Mouse (Mus musculus) hindbrain, embryonic 13.5 days (tissue): Measurements from ENCODE around the gene Il17re. TPM values are rescaled to one million over a fixed set of nuclear protein-coding genes. Genes with fewer than 3 reads are reported as not detected.
A peak's percentile ranks its signal among the peaks of the same experiment; 100 is the strongest.

Experiments
- ATAC-seq: fragments of 200-750 bp; cut with Nextera tagmentation; 2 replicates; pipeline ENCODE4 v1.8.0; 2017; ENCODE audit warnings: moderate TSS enrichment; ENCODE audit not compliant: low FRiP score
- H3K27ac ChIP-seq: fragments of 300-500 bp; sonication (generic); 2 replicates; pipeline ENCODE4 v1.5.1; 2015; ENCODE audit warnings: inconsistent platforms, mild to moderate bottlenecking, moderate library complexity
- H3K27me3 ChIP-seq: fragments of 300-500 bp; sonication (generic); 2 replicates; pipeline ENCODE4 v1.6.1; 2015; ENCODE audit warnings: mild to moderate bottlenecking, inconsistent platforms
- H3K36me3 ChIP-seq: fragments of 300-500 bp; sonication (generic); 2 replicates; pipeline ENCODE4 v1.6.1; 2015; ENCODE audit warnings: mild to moderate bottlenecking, inconsistent platforms
- H3K4me1 ChIP-seq: fragments of 300-500 bp; sonication (generic); replicated peaks from 2 replicates; pipeline ENCODE4 v1.6.1; 2015; ENCODE audit warnings: inconsistent platforms
- H3K4me2 ChIP-seq: fragments of 300-500 bp; sonication (generic); 2 replicates; pipeline ENCODE4 v1.6.1; 2015; ENCODE audit warnings: inconsistent platforms, mild to moderate bottlenecking, moderate library complexity
- H3K4me3 ChIP-seq: fragments of 300-500 bp; sonication (generic); 2 replicates; pipeline ENCODE4 v1.5.1; 2015; ENCODE audit warnings: mild to moderate bottlenecking, inconsistent platforms
- H3K9ac ChIP-seq: fragments of 300-500 bp; sonication (generic); 2 replicates; pipeline ENCODE4 v1.6.1; 2015; ENCODE audit warnings: mild to moderate bottlenecking, inconsistent platforms
- H3K9me3 ChIP-seq: fragments of 300-500 bp; sonication (generic); 2 replicates; pipeline ENCODE4 v1.6.1; 2016; ENCODE audit warnings: inconsistent platforms
- WGBS: fragments of 180-500 bp; shearing (Covaris S2); methylation state at CpG from one replicate; pipeline ENCODE4 v1.1.7; 2015; 5-methylcytosine and 5-hydroxymethylcytosine counted together
- polyA plus RNA-seq: library from polyadenylated mRNA; unstranded; fragments of >200 nt; fragmentation: Nextera tagmentation; extraction: Ambion mirVana; gene quantifications from 2 replicates; pipeline ENCODE4 v1.2.1, GENCODE M21; 2015

Gene Il17re
- polyA plus RNA-seq, result 0.09 and 0.17 TPM in 2 replicates

DNA sequence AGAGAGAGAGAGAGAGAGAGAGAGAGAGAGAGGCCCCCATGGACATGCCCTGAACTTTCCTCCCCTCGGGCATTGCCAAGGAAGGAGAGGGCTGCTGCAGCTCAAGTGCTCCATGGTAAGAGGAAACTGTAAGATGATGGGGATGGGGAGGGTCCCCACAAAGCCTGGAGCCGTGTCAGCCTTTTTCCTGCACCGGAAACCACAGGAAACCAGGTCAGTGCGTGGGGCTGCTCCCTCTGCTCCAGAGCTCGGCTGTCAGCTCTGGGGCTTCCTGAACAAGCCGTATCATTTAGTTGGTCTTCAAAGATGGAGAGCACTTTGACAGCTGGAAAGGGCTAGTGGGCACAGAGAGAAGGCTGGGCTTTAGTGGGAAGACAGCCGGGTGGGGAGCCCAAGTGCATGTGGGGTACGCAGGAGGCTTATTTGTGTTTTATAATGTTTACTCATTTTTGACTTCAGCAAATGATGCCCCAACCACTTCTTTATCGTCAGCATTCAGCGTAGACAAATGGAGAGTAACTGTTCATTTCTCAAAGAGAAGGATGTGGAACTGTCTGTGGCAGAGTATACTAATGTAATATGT lies at the start of gene Il17re:
TSS of gene Il17re (plus strand) at position 533 of the 583 bp plus-strand sequence.
- Histone ChIP-seq H3K9ac (no peak within 1 kb of the TSS), H3K27ac (no peak within 1 kb of the TSS), H3K9me3 (no peaks in the 10 kb centered on the region), H3K27me3 (0 out of 2 replicates have a peak, but pooled peaks cover 13% of the 10 kb centered on the region), H3K4me1 (no peaks in the 10 kb centered on the region), H3K4me2 (no peak within 1 kb of the TSS), H3K4me3 (no peak within 1 kb of the TSS), H3K36me3 (no peaks in the 10 kb centered on the region)
- no peak for ATAC-seq
- 77% methylated on average over 10 of the region's 10 CpGs for WGBS

DNA sequence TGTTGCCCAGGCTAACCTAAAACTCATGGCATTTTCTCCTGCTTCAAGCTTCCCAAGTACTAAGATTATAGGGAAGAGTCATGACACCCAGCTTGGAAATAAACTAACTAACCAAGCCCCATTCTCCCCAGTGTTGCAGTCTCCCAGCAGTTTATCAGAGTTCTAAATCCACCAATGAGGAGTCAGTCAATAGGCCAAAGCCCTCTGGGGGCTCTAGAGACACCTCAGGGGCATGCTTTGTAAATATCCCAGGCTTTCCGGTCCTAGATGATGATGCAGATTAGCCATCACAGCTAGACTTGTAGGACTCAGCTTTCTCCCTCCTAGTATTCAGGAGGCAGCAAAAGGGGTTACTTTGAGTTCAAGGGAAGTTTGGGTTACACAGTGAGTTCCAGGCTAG lies 48.3 kb upstream of the Il17re start:
- Histone ChIP-seq H3K36me3 (peaks cover 79% of the 10 kb centered on the region), H3K9ac (no peak overlapping the region), H3K4me2 (no peak overlapping the region), H3K9me3 (no peaks in the 10 kb centered on the region), H3K4me1 (no peaks in the 10 kb centered on the region), H3K27ac (no peak overlapping the region), H3K27me3 (no peaks in the 10 kb centered on the region), H3K4me3 (no peak overlapping the region)
- WGBS, result 76% methylated on average over 1 of the region's 1 CpGs
- ATAC-seq, result no peak

DNA sequence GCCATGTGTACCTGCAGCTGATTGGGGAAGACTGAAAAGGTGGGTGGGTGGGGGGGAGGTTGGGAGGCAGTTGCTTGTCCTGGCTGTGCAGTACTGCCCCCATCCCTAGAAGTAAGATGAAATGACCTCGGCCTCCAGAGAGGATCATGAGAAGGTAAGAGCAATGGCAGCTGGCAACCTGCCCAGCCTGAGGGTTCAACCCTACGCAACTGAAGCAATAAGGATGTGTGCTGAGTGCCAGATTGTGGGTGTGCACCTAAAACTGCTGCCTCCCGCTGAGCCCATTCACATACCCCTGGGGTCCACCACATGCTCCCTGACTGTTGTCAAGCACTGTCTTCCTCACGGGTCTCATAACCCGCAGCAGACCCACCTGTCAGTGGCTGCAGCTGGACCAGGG lies 41.9 kb upstream of the Il17re start:
- ATAC-seq, result no peak
- 82% methylated on average over 5 of the region's 5 CpGs for WGBS

DNA sequence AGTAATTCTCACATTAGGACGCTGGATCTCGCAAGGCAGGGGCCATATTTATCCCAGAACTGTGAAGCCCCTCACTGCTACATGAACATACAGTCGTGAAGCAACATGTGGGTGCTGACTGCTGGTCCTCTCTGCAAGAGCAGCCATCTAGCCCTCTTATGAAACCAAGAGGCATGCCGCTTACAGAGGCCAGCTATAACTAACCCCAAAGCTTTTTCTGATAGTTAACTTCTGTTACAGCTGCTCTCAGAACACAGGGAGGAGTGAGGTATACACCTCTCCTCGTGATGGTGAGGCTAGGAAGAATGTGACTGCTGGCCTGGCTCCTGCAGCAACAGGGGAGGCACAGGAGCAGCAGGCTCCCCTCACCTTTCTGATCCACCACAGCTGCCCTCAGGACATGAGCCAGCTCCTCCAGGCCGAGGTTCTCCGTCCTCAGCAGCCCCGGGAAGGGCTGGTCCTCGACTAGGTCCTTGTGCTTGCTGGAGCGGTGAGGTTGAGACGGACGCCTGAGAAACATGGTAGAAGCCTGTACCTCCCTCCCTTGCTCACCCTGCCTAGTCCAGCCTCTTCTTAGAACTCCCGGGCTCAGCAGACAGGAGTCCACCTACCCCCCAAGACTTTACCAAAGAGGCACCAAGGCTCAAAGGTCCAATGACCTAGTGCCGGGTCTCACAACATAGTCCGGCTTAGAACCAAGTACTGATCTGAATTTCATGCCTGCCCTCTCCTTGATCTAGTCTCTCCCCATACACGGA lies 39.7 kb upstream of the Il17re start:
- Histone ChIP-seq H3K4me2 (peak overlapping the region; percentile 96), H3K27ac (peak overlapping the region; percentile 36; the same call in 1 of the 2 replicates)
- 15% methylated on average over 16 of the region's 16 CpGs for WGBS

More for the DNA sequence above, 41.9 kb upstream of the Il17re start:
- Histone ChIP-seq H3K9ac (no peak overlapping the region), H3K4me2 (no peak overlapping the region), H3K9me3 (no peaks in the 10 kb centered on the region), H3K27me3 (no peaks in the 10 kb centered on the region), H3K4me1 (peaks cover 23% of the 10 kb centered on the region), H3K27ac (no peak overlapping the region), H3K4me3 (no peak overlapping the region), H3K36me3 (peaks cover 49% of the 10 kb centered on the region)

DNA sequence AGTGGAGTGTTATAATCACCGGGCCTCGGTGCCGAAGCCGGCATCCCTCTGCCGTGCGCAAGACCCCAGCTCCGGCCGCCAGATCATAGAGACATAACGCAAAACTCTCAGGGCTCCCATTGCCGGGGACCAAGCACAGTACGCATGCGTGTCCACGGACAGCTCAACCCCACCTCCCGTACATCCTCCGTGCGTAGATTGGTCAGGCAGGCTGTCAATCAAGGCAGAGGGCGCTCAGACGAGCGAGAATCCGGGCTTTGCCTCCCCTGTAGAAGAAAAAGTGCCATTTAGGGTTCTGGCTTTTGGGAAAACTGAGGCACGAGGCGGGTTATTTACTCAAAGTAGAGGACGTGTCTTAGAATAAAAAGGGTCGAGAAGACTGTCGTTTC lies 39.1 kb upstream of the Il17re start, which contains the start of gene Rpusd3:
TSS of gene Rpusd3 (minus strand) at position 142 of the 389 bp plus-strand sequence.
- peaks cover 23% of the 10 kb centered on the region for H3K4me1 ChIP-seq
- peak; percentile 98 for ATAC-seq
- peak within 1 kb of the TSS; percentile 84 for H3K9ac ChIP-seq
- H3K27me3 ChIP-seq, result no peaks in the 10 kb centered on the region
- under 1% methylated on average over 25 of the region's 25 CpGs for WGBS
- peak within 1 kb of the TSS; percentile 96 for H3K4me2 ChIP-seq
- H3K4me3 ChIP-seq, result peak within 1 kb of the TSS; percentile 65
- H3K36me3 ChIP-seq, result peaks cover 29% of the 10 kb centered on the region
- no peaks in the 10 kb centered on the region for H3K9me3 ChIP-seq
- H3K27ac ChIP-seq, result peak within 1 kb of the TSS; percentile 36; the same call in 1 of the 2 replicates

More for the DNA sequence above, 39.7 kb upstream of the Il17re start:
- peak; percentile 77 for ATAC-seq
- peak overlapping the region; percentile 65 for H3K4me3 ChIP-seq
- H3K9ac ChIP-seq, result peak overlapping the region; percentile 84
- H3K27me3 ChIP-seq, result no peaks in the 10 kb centered on the region
- H3K4me1 ChIP-seq, result peaks cover 23% of the 10 kb centered on the region
- H3K36me3 ChIP-seq, result peaks cover 35% of the 10 kb centered on the region
- H3K9me3 ChIP-seq, result no peaks in the 10 kb centered on the region

DNA sequence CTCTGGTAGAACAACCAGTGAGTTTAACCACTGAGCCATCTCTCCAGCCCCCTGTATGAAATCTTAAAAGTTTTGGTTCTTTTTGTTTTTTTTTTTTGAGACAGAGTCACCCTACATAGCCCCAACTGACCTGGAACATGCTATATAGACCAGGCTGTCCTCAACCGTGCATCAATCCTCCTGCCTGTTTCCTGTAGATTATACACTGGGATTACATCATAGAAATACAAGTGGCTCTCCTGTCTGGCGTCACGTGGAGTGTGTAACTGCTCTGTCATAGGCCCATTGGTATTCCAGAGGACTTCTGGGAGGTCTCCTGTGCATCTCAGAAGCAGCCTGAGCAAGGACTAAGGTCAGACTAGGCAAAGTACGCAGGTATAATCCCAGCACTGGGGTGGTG lies 35.3 kb upstream of the Il17re start:
- no peaks in the 10 kb centered on the region for H3K27me3 ChIP-seq
- ATAC-seq, result no peak
- no peak overlapping the region for H3K4me3 ChIP-seq
- 82% methylated on average over 4 of the region's 4 CpGs for WGBS
- no peaks in the 10 kb centered on the region for H3K9me3 ChIP-seq
- no peak overlapping the region for H3K27ac ChIP-seq
- H3K4me1 ChIP-seq, result peaks cover 10% of the 10 kb centered on the region
- no peaks in the 10 kb centered on the region for H3K36me3 ChIP-seq
- no peak overlapping the region for H3K9ac ChIP-seq
- H3K4me2 ChIP-seq, result no peak overlapping the region

DNA sequence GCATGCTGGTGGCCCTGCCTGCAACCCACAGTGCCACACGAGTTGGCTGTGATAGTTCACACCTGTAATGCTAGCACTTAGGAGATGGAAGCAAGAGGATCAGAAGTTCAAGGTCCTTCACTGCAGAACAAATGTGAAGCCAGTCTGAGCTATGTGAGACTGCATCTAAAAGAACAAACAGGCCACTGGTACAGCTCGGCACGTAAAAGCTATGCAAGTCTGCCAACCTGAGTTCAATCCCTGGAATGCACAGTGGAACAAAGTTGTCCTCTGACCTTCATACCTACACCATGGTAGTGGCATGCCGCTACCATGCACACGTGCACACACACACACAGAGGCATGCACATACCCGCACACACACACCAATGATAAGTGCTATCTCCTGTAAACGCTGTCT lies 34.1 kb upstream of the Il17re start:
- Histone ChIP-seq H3K27me3 (no peaks in the 10 kb centered on the region), H3K9me3 (no peaks in the 10 kb centered on the region), H3K4me1 (0 out of 2 replicates have a peak, but pooled peaks cover 3% of the 10 kb centered on the region), H3K9ac (no peak overlapping the region), H3K36me3 (no peaks in the 10 kb centered on the region), H3K4me2 (no peak overlapping the region), H3K4me3 (no peak overlapping the region), H3K27ac (no peak overlapping the region)
- 87% methylated on average over 7 of the region's 7 CpGs for WGBS
- ATAC-seq, result no peak

DNA sequence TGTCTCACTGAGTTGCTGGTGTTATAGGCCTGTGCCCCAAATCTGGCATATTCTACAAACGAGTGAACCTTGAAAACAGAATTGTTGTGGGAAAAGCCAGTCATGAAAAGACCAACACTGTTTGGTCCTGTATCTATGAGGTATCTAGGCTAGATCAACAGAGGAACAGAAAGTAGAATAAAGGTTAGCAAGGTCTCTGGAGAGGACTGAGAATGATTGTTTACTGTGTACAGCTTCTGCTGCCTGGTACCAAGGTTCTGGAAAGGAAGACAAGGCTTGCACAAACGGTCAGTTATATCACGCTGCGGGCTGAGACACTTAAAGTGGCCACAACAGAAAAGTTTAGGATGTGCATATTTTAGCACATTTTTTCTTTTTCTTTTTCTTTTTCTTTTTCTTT lies 31.6 kb upstream of the Il17re start:
- ATAC-seq, result no peak
- 94% methylated on average over 4 of the region's 4 CpGs for WGBS
- Histone ChIP-seq H3K27ac (no peak overlapping the region), H3K4me1 (no peaks in the 10 kb centered on the region), H3K9ac (no peak overlapping the region), H3K27me3 (no peaks in the 10 kb centered on the region), H3K4me3 (no peak overlapping the region), H3K9me3 (no peaks in the 10 kb centered on the region), H3K36me3 (no peaks in the 10 kb centered on the region), H3K4me2 (no peak overlapping the region)

DNA sequence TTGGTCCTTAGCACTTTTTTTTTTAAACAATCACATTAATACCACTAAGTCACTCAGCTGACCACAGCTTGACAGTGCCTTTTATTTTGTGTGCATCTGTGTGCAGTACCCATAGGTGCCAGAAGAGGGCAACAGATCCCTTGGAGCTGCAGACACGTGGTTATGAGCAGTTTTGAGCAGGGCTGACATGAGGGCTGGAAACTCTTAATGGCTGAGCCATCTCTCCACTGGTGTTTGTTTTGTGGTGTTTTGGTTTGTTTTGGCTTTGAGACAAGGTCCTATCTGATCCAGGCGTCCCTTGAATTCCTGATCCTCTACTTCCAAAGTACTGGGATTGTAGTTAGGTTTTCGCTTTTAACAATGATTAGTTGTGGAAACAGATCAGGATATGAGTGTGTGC lies 30.9 kb upstream of the Il17re start:
- H3K27ac ChIP-seq, result no peak overlapping the region
- H3K36me3 ChIP-seq, result no peaks in the 10 kb centered on the region
- no peaks in the 10 kb centered on the region for H3K9me3 ChIP-seq
- WGBS, result 64% methylated on average over 3 of the region's 3 CpGs
- no peak overlapping the region for H3K4me2 ChIP-seq
- no peak overlapping the region for H3K4me3 ChIP-seq
- H3K4me1 ChIP-seq, result no peaks in the 10 kb centered on the region
- ATAC-seq, result no peak
- no peaks in the 10 kb centered on the region for H3K27me3 ChIP-seq
- H3K9ac ChIP-seq, result no peak overlapping the region

DNA sequence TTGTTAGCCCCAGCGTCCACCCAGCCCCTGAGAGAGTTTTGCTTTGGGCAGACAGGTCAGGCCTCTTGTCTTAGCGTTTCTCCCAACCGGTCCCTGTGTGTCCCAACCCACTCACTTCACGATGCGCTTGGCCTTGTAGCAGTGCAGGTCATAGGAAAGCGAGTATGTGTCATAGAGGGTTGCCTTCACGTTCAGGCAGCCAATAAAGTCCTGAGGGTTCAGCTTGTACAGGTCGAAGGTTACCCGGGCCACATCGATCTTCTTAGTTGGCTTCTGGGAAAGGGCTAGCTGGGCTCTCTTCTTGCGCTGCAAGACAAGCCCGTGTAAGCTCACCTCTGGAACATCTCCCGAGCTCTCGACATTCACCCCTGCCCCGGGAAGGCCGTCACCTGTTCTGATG lies 30.3 kb upstream of the Il17re start:
- WGBS, result 96% methylated on average over 16 of the region's 16 CpGs
- no peaks in the 10 kb centered on the region for H3K9me3 ChIP-seq
- H3K36me3 ChIP-seq, result no peaks in the 10 kb centered on the region
- H3K4me3 ChIP-seq, result no peak overlapping the region
- H3K27me3 ChIP-seq, result no peaks in the 10 kb centered on the region
- H3K4me1 ChIP-seq, result no peaks in the 10 kb centered on the region
- no peak overlapping the region for H3K27ac ChIP-seq
- ATAC-seq, result no peak
- H3K4me2 ChIP-seq, result no peak overlapping the region
- H3K9ac ChIP-seq, result no peak overlapping the region

DNA sequence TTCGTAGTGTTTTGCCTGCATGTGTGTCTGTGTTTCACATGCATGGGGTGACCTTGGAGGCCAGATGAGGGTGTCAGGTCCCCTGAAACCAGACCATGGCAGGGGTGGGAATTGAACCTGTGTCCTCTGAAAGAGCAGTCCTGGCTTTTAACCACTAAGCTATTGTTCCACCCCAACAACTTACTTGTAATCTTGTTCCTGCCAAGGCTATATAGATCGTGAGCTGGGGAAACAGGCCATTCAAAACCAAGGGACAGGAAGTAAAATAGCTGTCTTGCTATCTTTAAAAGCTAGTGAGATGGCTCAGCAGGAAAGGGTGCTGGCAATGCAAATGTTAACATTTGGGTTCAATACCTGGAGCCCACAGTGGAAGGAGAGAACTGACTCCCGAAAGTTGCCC lies 28.3 kb upstream of the Il17re start:
- no peak for ATAC-seq

DNA sequence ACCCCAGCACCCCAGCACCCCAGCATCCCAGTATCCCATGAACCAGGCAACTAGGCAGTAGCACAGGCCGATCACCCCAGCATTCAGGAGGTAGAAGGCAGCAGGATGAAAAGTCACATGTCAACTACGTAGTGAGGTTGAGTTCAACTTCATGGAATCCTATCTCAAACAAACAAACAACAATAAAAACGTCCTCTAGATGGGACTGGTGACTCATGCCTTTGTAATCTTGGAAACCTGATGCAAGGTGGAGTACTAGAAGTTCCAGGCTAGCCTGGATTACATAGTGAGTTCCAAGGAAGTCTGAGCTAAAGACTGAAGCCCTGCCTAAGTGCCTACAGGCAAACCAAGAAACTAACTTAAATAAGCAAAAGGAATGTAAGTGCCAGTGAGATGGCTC lies 27.4 kb upstream of the Il17re start:
- Histone ChIP-seq H3K4me1 (no peaks in the 10 kb centered on the region), H3K27ac (no peak overlapping the region), H3K9me3 (no peaks in the 10 kb centered on the region), H3K9ac (no peak overlapping the region), H3K4me3 (no peak overlapping the region), H3K36me3 (no peaks in the 10 kb centered on the region), H3K27me3 (no peaks in the 10 kb centered on the region), H3K4me2 (no peak overlapping the region)
- 70% methylated on average over 3 of the region's 3 CpGs for WGBS
- no peak for ATAC-seq

More for the DNA sequence above, 28.3 kb upstream of the Il17re start:
- no peaks in the 10 kb centered on the region for H3K36me3 ChIP-seq
- no peak overlapping the region for H3K9ac ChIP-seq
- no peaks in the 10 kb centered on the region for H3K27me3 ChIP-seq
- no peak overlapping the region for H3K27ac ChIP-seq
- WGBS, result 84% methylated on average over 3 of the region's 3 CpGs
- H3K4me3 ChIP-seq, result no peak overlapping the region
- no peaks in the 10 kb centered on the region for H3K9me3 ChIP-seq
- H3K4me1 ChIP-seq, result no peaks in the 10 kb centered on the region
- no peak overlapping the region for H3K4me2 ChIP-seq

DNA sequence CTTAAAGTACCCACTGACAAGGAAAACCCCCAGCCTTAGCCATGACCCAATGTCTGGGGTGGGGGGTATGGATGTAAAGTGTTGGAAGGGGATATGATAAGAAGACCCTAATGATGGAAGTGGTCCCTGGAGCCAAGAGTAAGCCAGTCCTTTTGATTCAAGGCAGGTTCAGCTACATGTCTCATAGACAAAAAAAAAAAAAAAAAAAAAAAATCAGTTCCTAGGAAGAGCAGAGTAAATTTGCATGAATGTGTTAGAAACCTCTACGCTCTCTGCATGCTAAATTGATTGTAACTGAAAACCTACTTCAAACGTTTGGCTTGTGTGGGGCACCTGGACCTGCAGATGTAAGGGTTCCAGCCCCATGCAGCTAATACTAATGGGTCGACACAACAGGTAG lies 26.5 kb upstream of the Il17re start:
- Histone ChIP-seq H3K36me3 (no peaks in the 10 kb centered on the region), H3K27me3 (no peaks in the 10 kb centered on the region), H3K4me3 (no peak overlapping the region), H3K27ac (no peak overlapping the region), H3K4me1 (no peaks in the 10 kb centered on the region), H3K4me2 (no peak overlapping the region), H3K9ac (no peak overlapping the region), H3K9me3 (no peaks in the 10 kb centered on the region)
- 69% methylated on average over 3 of the region's 3 CpGs for WGBS
- no peak for ATAC-seq
